Mouse (Mus musculus) midbrain, embryonic 14.5 days (tissue): ENCODE measurements around the gene Ntng1. TPM values are rescaled to one million over a fixed set of nuclear protein-coding genes. Genes with fewer than 3 reads are reported as not detected.
A peak's percentile ranks its signal among the peaks of the same experiment; 100 is the strongest.

ENCODE experiments used
- ATAC-seq: fragments of 200-750 bp; cut with Nextera tagmentation; 2 replicates; pipeline ENCODE4 v1.8.0; 2017; ENCODE audit warnings: moderate number of reproducible peaks, moderate library complexity; ENCODE audit not compliant: low FRiP score, low TSS enrichment
- DNase-seq: peaks from one replicate; pipeline ENCODE4 v3.0.0-alpha.2; 2015
- H3K27ac ChIP-seq: fragments of 300-500 bp; sonication (generic); replicated peaks from 2 replicates; pipeline ENCODE4 v1.5.1; 2014; ENCODE audit warnings: mild to moderate bottlenecking, low read depth, low read length, moderate library complexity
- H3K27me3 ChIP-seq: fragments of 300-500 bp; sonication (generic); 2 replicates; pipeline ENCODE4 v1.6.1; 2014; ENCODE audit warnings: low read length, control low read depth, mixed read lengths; ENCODE audit not compliant: control insufficient read depth, insufficient read depth
- H3K36me3 ChIP-seq: fragments of 300-500 bp; sonication (generic); 2 replicates; pipeline ENCODE4 v1.6.1; 2014; ENCODE audit warnings: low read length, control low read depth; ENCODE audit not compliant: control insufficient read depth, insufficient read depth
- H3K4me1 ChIP-seq: fragments of 300-500 bp; sonication (generic); 2 replicates; pipeline ENCODE4 v1.6.1; 2014; ENCODE audit warnings: mild to moderate bottlenecking, antibody characterized with exemption, low read length, control low read depth; ENCODE audit not compliant: control insufficient read depth, insufficient read depth
- H3K4me2 ChIP-seq: fragments of 300-500 bp; sonication (generic); 2 replicates; pipeline ENCODE4 v1.6.1; 2014; ENCODE audit warnings: mild to moderate bottlenecking, low read length, moderate library complexity
- H3K4me3 ChIP-seq: fragments of 300-500 bp; sonication (generic); replicated peaks from 2 replicates; pipeline ENCODE4 v1.5.1; 2014; ENCODE audit warnings: low read depth, low read length
- H3K9ac ChIP-seq: fragments of 300-500 bp; sonication (generic); replicated peaks from 2 replicates; pipeline ENCODE4 v1.6.1; 2014; ENCODE audit warnings: mild to moderate bottlenecking, low read length, moderate library complexity
- H3K9me3 ChIP-seq: fragments of 300-500 bp; sonication (generic); 2 replicates; pipeline ENCODE4 v1.6.1; 2016; ENCODE audit warnings: low read length, control low read depth, mixed read lengths; ENCODE audit not compliant: control insufficient read depth
- WGBS: fragments of 180-500 bp; shearing (Covaris S2); extraction: QIAGEN DNeasy Blood & Tissue Kit; methylation state at CpG from one replicate; pipeline ENCODE4 v1.1.7; 2014; 5-methylcytosine and 5-hydroxymethylcytosine counted together
- polyA plus RNA-seq: library from polyadenylated mRNA; unstranded; fragments of >200 nt; fragmentation: Nextera tagmentation; extraction: Ambion mirVana; gene quantifications from 2 replicates; pipeline ENCODE4 v1.2.1, GENCODE M21; 2014

Ntng1 gene
- polyA plus RNA-seq, 1 experiment from 2014 or later = 29.9 TPM

DNA sequence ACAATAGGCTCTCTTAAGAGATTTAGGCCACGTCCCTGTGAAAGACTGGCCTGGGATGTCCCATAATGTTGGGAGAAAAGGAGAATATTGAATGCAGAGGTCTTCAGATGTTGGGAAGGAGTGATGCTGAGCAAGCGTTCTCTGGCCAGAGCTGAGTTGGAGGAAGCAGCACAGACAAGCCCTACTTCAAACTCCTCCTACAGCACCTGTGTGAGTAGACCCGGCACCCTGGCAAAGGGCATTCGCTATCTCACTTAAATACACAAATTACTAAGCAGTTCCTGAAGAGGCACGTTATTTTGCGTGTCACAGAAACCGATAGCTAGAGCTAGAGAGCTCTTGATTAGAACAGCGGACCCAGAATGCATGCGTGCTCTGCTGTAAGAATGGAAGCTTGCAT is 10.7 kb downstream of the Ntng1 start:
- Histone ChIP-seq H3K4me1 (peaks cover 16% of the 10 kb centered on the region), H3K27me3 (no peaks in the 10 kb centered on the region), H3K9ac (no peak overlapping the region), H3K4me2 (no peak overlapping the region), H3K4me3 (no peak overlapping the region), H3K36me3 (0 out of 2 replicates have a peak, but pooled peaks cover 4% of the 10 kb centered on the region), H3K27ac (no peak overlapping the region), H3K9me3 (no peaks in the 10 kb centered on the region)
- DNase-seq (no peak), ATAC-seq (no peak)
- 84% methylated on average over 9 of the region's 9 CpGs for WGBS

DNA sequence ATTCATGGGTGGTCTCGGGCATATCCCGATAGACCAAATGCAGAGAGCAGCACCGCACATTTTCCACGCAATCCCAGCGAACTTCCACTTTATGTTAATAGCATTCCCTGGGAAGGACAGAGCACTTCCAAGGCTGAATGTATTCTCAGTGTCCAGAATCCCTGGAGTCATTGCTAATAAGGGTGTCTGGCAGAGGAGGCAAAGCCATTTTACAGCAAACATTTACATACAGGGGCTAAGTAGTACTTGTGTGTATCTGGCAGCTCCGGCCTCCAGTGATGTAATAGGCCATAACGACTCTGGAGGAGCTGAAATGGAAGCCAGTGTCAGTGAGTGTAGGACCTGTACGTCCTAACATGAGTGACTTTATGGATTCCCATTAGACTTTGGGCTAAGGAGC is 11.5 kb downstream of the Ntng1 start:
- Histone ChIP-seq H3K4me2 (peak overlapping the region; percentile 38), H3K9me3 (no peaks in the 10 kb centered on the region), H3K27me3 (no peaks in the 10 kb centered on the region), H3K9ac (no peak overlapping the region), H3K4me1 (peaks cover 16% of the 10 kb centered on the region), H3K27ac (peak overlapping the region; percentile 33; the same call in 1 of the 2 replicates), H3K36me3 (0 out of 2 replicates have a peak, but pooled peaks cover 4% of the 10 kb centered on the region), H3K4me3 (no peak overlapping the region)
- DNase-seq = peak; percentile 58
- 29% methylated on average over 8 of the region's 8 CpGs for WGBS
- peak; percentile 68 for ATAC-seq

DNA sequence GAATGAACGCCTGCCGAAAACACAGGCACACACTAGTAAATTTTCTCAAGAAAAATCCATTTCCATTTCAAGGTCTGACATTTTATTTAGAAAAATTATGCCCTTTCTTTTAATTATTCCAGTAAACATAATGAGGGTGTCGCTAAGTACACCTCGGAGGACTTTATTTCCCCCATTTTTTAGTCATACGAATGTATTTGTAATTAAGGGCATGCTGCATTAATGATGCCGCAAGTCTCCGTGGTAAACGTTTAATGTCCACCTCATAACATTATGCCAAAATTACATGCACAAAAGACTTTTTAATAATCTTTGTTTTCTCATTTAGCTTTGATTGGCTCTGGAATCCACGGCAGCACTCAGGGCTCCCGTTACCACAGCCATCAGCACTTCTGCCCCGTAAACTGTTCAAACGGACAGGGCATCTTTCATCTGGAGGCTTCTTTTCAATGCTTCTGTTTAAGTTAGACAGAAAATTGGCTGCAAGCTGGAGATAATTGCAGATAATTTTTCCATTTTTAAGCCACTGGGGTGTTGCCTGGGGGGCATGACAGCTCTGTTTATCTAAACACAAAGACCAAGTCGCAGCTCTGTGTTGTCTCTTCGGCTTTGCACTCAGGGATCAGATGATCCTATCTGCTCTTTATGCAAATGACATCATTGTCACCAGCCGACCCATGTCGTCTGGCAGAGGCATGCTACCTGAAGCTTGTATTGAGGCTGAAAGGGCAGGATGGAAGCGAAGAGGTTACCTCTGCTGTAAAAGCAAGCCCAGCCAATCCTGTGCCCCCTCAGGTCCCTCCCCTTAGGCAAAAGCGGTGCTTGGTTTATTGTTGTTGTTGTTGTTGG is 12.5 kb downstream of the Ntng1 start:
- Histone ChIP-seq H3K9me3 (no peaks in the 10 kb centered on the region), H3K9ac (peak overlapping the region; percentile 32; the same call in 1 of the 2 replicates), H3K36me3 (0 out of 2 replicates have a peak, but pooled peaks cover 4% of the 10 kb centered on the region), H3K4me1 (peaks cover 16% of the 10 kb centered on the region), H3K4me2 (peak overlapping the region; percentile 46), H3K27me3 (no peaks in the 10 kb centered on the region), H3K4me3 (peak overlapping the region; percentile 11), H3K27ac (0 out of 2 replicates have a peak overlapping the region, but pooled peaks have one; percentile 45)
- WGBS = 39% methylated on average over 18 of the region's 18 CpGs
- ATAC-seq (peak; percentile 80), DNase-seq (peak; percentile 56)

DNA sequence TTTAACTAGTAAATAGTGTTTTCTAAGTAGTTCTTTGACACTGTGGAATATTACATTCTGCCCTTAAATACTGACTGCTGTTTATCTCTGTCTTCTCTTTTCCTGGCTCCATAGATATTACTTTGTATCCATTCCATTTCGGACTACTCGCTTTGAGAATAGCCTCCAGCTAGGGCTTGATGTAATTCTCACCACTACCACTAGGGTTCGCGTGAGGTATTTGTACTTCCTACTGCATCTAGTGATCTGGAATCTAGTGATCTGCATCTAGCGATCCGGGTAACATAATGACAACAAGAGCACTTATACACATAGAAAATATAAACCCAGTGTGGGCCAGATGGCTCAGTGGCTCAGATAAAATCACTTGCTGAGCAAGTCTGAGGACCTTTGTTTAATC is 14.2 kb downstream of the Ntng1 start:
- no peaks in the 10 kb centered on the region for H3K36me3 ChIP-seq
- H3K9ac ChIP-seq = no peak overlapping the region
- peaks cover 16% of the 10 kb centered on the region for H3K4me1 ChIP-seq
- no peak overlapping the region for H3K27ac ChIP-seq
- no peak for ATAC-seq
- no peaks in the 10 kb centered on the region for H3K9me3 ChIP-seq
- 69% methylated on average over 6 of the region's 6 CpGs for WGBS
- no peaks in the 10 kb centered on the region for H3K27me3 ChIP-seq
- DNase-seq = no peak
- H3K4me2 ChIP-seq = no peak overlapping the region
- no peak overlapping the region for H3K4me3 ChIP-seq

DNA sequence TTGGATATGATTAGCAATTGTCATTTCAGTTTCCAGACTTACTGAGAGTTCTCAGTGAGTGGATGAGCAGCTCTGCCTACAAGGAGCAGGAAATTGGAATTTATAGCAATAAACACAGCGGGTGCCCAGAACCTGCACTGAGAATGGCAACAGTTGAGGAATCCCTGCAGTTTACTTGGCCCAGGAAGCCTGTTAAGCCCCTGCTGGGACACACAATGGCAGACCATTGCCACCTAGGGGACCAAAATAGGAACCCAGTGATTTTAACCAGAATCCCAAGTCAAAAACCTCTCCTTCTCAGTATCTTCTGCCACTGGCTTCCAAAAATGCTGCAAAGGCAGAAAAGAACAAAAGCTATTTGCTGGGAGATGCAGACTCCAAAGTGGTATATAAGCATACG is 37.8 kb downstream of the Ntng1 start:
- WGBS = 43% methylated on average over 2 of the region's 2 CpGs
- DNase-seq (no peak), ATAC-seq (no peak)
- Histone ChIP-seq H3K4me1 (no peaks in the 10 kb centered on the region), H3K4me3 (no peak overlapping the region), H3K27me3 (no peaks in the 10 kb centered on the region), H3K36me3 (no peaks in the 10 kb centered on the region), H3K27ac (no peak overlapping the region), H3K4me2 (no peak overlapping the region), H3K9me3 (no peaks in the 10 kb centered on the region), H3K9ac (no peak overlapping the region)

DNA sequence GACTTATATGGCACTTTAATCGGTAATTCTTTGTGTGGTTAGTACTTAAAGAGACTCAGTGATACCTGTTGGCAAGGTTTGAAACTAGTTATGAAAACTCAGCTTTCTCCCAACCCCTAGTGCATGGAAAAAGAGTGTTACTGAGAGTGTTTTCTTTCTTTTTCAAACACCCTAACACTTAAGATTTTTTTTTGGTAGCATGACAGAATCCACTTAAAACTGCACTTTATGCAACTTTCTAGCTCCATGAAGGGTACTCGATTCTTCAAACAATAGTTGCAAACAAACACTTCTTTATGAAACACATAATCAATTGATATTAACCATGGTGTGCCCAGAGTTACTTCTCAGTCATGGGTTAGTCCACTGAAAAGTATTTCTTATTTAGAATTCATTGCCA is 49.4 kb downstream of the Ntng1 start:
- no peak overlapping the region for H3K9ac ChIP-seq
- H3K27ac ChIP-seq = no peak overlapping the region
- no peaks in the 10 kb centered on the region for H3K27me3 ChIP-seq
- no peaks in the 10 kb centered on the region for H3K4me1 ChIP-seq
- H3K4me3 ChIP-seq = no peak overlapping the region
- no peak for DNase-seq
- no peaks in the 10 kb centered on the region for H3K9me3 ChIP-seq
- WGBS = 76% methylated on average over 2 of the region's 2 CpGs
- no peak overlapping the region for H3K4me2 ChIP-seq
- no peaks in the 10 kb centered on the region for H3K36me3 ChIP-seq
- ATAC-seq = no peak

DNA sequence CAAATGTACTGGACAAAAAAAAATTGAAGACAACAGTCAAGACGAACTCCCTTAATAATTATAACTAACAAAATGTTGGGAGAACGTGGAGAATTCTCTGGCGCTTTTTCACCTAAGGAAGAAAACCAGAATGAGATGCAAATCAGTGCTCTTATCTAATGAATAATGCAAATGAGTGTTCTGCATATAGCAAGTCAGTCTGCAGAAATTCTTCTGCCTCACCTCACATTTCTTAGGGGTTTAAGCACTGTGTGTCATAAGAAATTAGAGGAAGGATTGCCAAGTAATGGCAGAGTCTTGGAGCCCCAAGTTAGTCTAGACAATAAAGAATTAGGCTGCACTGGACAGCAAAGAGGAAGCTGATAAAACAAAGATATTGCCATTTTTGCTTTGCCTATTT is 49.8 kb downstream of the Ntng1 start:
- Histone ChIP-seq H3K9ac (no peak overlapping the region), H3K27me3 (no peaks in the 10 kb centered on the region), H3K4me1 (no peaks in the 10 kb centered on the region), H3K36me3 (no peaks in the 10 kb centered on the region), H3K9me3 (no peaks in the 10 kb centered on the region), H3K4me2 (no peak overlapping the region), H3K27ac (no peak overlapping the region), H3K4me3 (no peak overlapping the region)
- ATAC-seq (no peak), DNase-seq (no peak)
- WGBS = 56% methylated on average over 3 of the region's 3 CpGs

DNA sequence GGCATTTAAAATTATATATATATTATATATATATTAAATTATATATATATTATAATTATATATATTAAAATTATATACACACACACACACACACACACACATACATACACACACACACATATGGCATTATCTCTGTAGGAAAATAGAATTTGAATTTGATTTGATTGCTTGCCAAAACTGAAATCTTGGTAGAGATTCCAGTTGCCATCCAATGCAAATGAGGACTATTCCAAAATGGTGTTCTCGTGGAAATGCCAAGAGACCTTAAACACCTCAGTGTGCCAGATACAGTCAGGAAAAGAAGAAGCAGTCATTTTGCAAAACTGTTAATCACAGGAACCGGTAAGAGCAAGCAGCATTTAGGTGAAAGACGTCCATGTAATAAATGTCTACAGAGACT is 51.3 kb downstream of the Ntng1 start:
- Histone ChIP-seq H3K4me1 (no peaks in the 10 kb centered on the region), H3K4me3 (no peak overlapping the region), H3K9ac (no peak overlapping the region), H3K4me2 (no peak overlapping the region), H3K27ac (no peak overlapping the region), H3K36me3 (no peaks in the 10 kb centered on the region), H3K27me3 (no peaks in the 10 kb centered on the region), H3K9me3 (no peaks in the 10 kb centered on the region)
- 86% methylated on average over 3 of the region's 3 CpGs for WGBS
- DNase-seq = no peak
- ATAC-seq = no peak

DNA sequence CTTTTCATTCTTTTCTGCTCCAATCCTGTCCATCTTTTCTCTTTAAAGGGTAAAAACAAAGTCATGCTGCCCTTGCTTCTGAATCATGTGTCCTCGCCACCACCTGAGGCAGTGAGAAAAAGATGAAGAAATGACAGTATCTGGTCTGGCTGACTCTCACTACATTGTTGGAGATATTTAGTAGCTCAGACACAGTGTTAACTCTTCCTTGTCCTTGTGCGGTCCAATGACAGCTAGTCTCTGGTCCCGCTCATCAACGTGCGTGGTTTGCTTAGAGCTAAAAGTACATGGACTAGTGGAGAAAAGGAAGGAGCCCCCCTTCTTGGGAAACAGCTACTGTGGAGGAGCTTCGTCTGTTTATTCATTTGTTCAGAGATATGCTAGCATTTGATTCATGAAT is 56.6 kb downstream of the Ntng1 start:
- H3K27me3 ChIP-seq = no peaks in the 10 kb centered on the region
- no peaks in the 10 kb centered on the region for H3K9me3 ChIP-seq
- DNase-seq = no peak
- no peak overlapping the region for H3K9ac ChIP-seq
- H3K4me1 ChIP-seq = peaks cover 8% of the 10 kb centered on the region
- no peaks in the 10 kb centered on the region for H3K36me3 ChIP-seq
- ATAC-seq = no peak
- no peak overlapping the region for H3K27ac ChIP-seq
- no peak overlapping the region for H3K4me2 ChIP-seq
- 78% methylated on average over 6 of the region's 6 CpGs for WGBS
- no peak overlapping the region for H3K4me3 ChIP-seq
